Mouse (Mus musculus) forebrain, embryonic 11.5 days (tissue): ENCODE results near the gene 1700088E04Rik. TPM values are rescaled to one million over a fixed set of nuclear protein-coding genes. Genes with fewer than 3 reads are reported as not detected.

Source experiments
- ATAC-seq: fragments of 200-750 bp; cut with Nextera tagmentation; replicated peaks from 2 replicates; pipeline ENCODE4 v1.8.0; 2017; ENCODE audit warnings: moderate TSS enrichment; ENCODE audit not compliant: low FRiP score
- DNase-seq: peaks from one replicate; pipeline ENCODE4 v3.0.0-alpha.2; 2017; ENCODE audit warnings: low spot score
- H3K27ac ChIP-seq: fragments of 300-500 bp; sonication (generic); 2 replicates; pipeline ENCODE4 v1.5.1; 2014; ENCODE audit warnings: low read depth, low read length
- H3K27me3 ChIP-seq: fragments of 300-500 bp; sonication (generic); 2 replicates; pipeline ENCODE4 v1.6.1; 2014; ENCODE audit warnings: mild to moderate bottlenecking, low read length, mixed read lengths; ENCODE audit not compliant: control insufficient read depth, insufficient read depth
- H3K36me3 ChIP-seq: fragments of 300-500 bp; sonication (generic); 2 replicates; pipeline ENCODE4 v1.6.1; 2014; ENCODE audit warnings: mild to moderate bottlenecking, low read length, moderate library complexity, mixed read lengths; ENCODE audit not compliant: control insufficient read depth, insufficient read depth
- H3K4me1 ChIP-seq: fragments of 300-500 bp; sonication (generic); replicated peaks from 2 replicates; pipeline ENCODE4 v1.6.1; 2014; ENCODE audit warnings: low read length, mixed read lengths; ENCODE audit not compliant: control insufficient read depth, insufficient read depth
- H3K4me2 ChIP-seq: fragments of 300-500 bp; sonication (generic); 2 replicates; pipeline ENCODE4 v1.6.1; 2014; ENCODE audit warnings: low read depth, mild to moderate bottlenecking, low read length, moderate library complexity, mixed read lengths; ENCODE audit not compliant: severe bottlenecking
- H3K4me3 ChIP-seq: fragments of 300-500 bp; sonication (generic); 2 replicates; pipeline ENCODE4 v1.5.1; 2014; ENCODE audit warnings: low read depth, low read length
- H3K9ac ChIP-seq: fragments of 300-500 bp; sonication (generic); 2 replicates; pipeline ENCODE4 v1.6.1; 2014; ENCODE audit warnings: low read length
- H3K9me3 ChIP-seq: fragments of 300-500 bp; sonication (generic); 2 replicates; pipeline ENCODE4 v1.6.1; 2016; ENCODE audit warnings: low read length, mixed read lengths; ENCODE audit not compliant: control insufficient read depth
- WGBS: fragments of 180-500 bp; shearing (Covaris S2); extraction: QIAGEN DNeasy Blood & Tissue Kit; methylation state at CpG from one replicate; pipeline ENCODE4 v1.1.7; 2014; 5-methylcytosine and 5-hydroxymethylcytosine counted together
- polyA plus RNA-seq: library from polyadenylated mRNA; unstranded; fragments of >200 nt; fragmentation: Nextera tagmentation; extraction: Ambion mirVana; gene quantifications from 2 replicates; pipeline ENCODE4 v1.2.1, GENCODE M21; 2014

Gene 1700088E04Rik
- polyA plus RNA-seq, 1 experiment from 2014 or later: 9.3 TPM

- no peak overlapping the region for H3K27ac ChIP-seq
- ATAC-seq: no peak
- no peak for DNase-seq
- WGBS: 96% methylated on average over 4 of the region's 4 CpGs
- H3K9me3 ChIP-seq: no peaks in the 10 kb centered on the region
- H3K27me3 ChIP-seq: peaks cover 3% of the 10 kb centered on the region
- no peak overlapping the region for H3K4me3 ChIP-seq
- no peak overlapping the region for H3K4me2 ChIP-seq
- H3K9ac ChIP-seq: no peak overlapping the region
- H3K36me3 ChIP-seq: no peaks in the 10 kb centered on the region
- peaks cover 9% of the 10 kb centered on the region; the same call in 1 of the 2 replicates for H3K4me1 ChIP-seq
Observed at GRCm38 (mm10) chr15:79111774-79112173, 29.3 kb downstream of the 1700088E04Rik start.

GRCm38 (mm10) chr15:79110528-79110927 lies 30.5 kb downstream of the 1700088E04Rik start:
- H3K36me3 ChIP-seq: no peaks in the 10 kb centered on the region
- ATAC-seq: no peak
- H3K9me3 ChIP-seq: no peaks in the 10 kb centered on the region
- 0 out of 2 replicates have a peak overlapping the region, but pooled peaks have one; percentile 96 for H3K4me2 ChIP-seq
- H3K27me3 ChIP-seq: peaks cover 3% of the 10 kb centered on the region
- no peak overlapping the region for H3K9ac ChIP-seq
- WGBS: 73% methylated on average over 2 of the region's 2 CpGs
- H3K4me3 ChIP-seq: no peak overlapping the region
- H3K27ac ChIP-seq: no peak overlapping the region
- DNase-seq: no peak
- H3K4me1 ChIP-seq: peaks cover 9% of the 10 kb centered on the region; the same call in 1 of the 2 replicates

GRCm38 (mm10) chr15:79110031-79110430 lies 31.0 kb downstream of the 1700088E04Rik start:
- ATAC-seq (no peak), DNase-seq (no peak)
- Histone ChIP-seq H3K4me1 (peaks cover 9% of the 10 kb centered on the region; the same call in 1 of the 2 replicates), H3K4me2 (peak overlapping the region; percentile 96), H3K9me3 (no peaks in the 10 kb centered on the region), H3K36me3 (no peaks in the 10 kb centered on the region), H3K27ac (no peak overlapping the region), H3K27me3 (peaks cover 3% of the 10 kb centered on the region), H3K4me3 (peak overlapping the region; percentile 83), H3K9ac (peak overlapping the region; percentile 90; the same call in 1 of the 2 replicates)
- 20% methylated on average over 9 of the region's 9 CpGs for WGBS

- Histone ChIP-seq H3K9me3 (no peaks in the 10 kb centered on the region), H3K36me3 (no peaks in the 10 kb centered on the region), H3K4me2 (peak overlapping the region; percentile 96), H3K4me1 (peaks cover 9% of the 10 kb centered on the region; the same call in 1 of the 2 replicates), H3K27me3 (peaks cover 3% of the 10 kb centered on the region), H3K27ac (no peak overlapping the region), H3K4me3 (peak overlapping the region; percentile 83), H3K9ac (peak overlapping the region; percentile 90)
- WGBS: under 1% methylated on average over 44 of the region's 46 CpGs
- DNase-seq: no peak
- ATAC-seq: peak; percentile 67; the same call in 1 of the 2 replicates
Observed at GRCm38 (mm10) chr15:79109321-79109934, 31.6 kb downstream of the 1700088E04Rik start.

GRCm38 (mm10) chr15:79108421-79109320 lies 32.4 kb downstream of the 1700088E04Rik start, which contains the start of gene Micall1:
Gene Micall1 (plus strand): TSS chr15:79108898.
- under 1% methylated on average over 75 of the region's 85 CpGs for WGBS
- Histone ChIP-seq H3K4me3 (peak within 1 kb of the TSS; percentile 83), H3K4me2 (peak within 1 kb of the TSS; percentile 96), H3K9ac (peak within 1 kb of the TSS; percentile 90), H3K27me3 (peaks cover 3% of the 10 kb centered on the region), H3K36me3 (no peaks in the 10 kb centered on the region), H3K27ac (no peak within 1 kb of the TSS), H3K4me1 (peaks cover 9% of the 10 kb centered on the region; the same call in 1 of the 2 replicates), H3K9me3 (no peaks in the 10 kb centered on the region)
- ATAC-seq: peak; percentile 82
- peak; percentile 84 for DNase-seq

- Histone ChIP-seq H3K9ac (peak overlapping the region; percentile 8; the same call in 1 of the 2 replicates), H3K4me1 (peaks cover 9% of the 10 kb centered on the region; the same call in 1 of the 2 replicates), H3K27ac (no peak overlapping the region), H3K27me3 (peaks cover 3% of the 10 kb centered on the region), H3K4me2 (peak overlapping the region; percentile 96; the same call in 1 of the 2 replicates), H3K36me3 (no peaks in the 10 kb centered on the region), H3K9me3 (no peaks in the 10 kb centered on the region), H3K4me3 (no peak overlapping the region)
- 27% methylated on average over 7 of the region's 7 CpGs for WGBS
- no peak for DNase-seq
- no peak for ATAC-seq
Observed at GRCm38 (mm10) chr15:79107966-79108365, 33.1 kb downstream of the 1700088E04Rik start.

GRCm38 (mm10) chr15:79105804-79106203 lies 35.2 kb downstream of the 1700088E04Rik start:
- Histone ChIP-seq H3K9ac (no peak overlapping the region), H3K4me1 (peaks cover 9% of the 10 kb centered on the region; the same call in 1 of the 2 replicates), H3K4me2 (no peak overlapping the region), H3K9me3 (no peaks in the 10 kb centered on the region), H3K27ac (no peak overlapping the region), H3K27me3 (peaks cover 3% of the 10 kb centered on the region), H3K4me3 (no peak overlapping the region), H3K36me3 (no peaks in the 10 kb centered on the region)
- no peak for DNase-seq
- WGBS: 63% methylated on average over 2 of the region's 2 CpGs
- no peak for ATAC-seq

GRCm38 (mm10) chr15:79103264-79103663 lies 37.8 kb downstream of the 1700088E04Rik start:
- Histone ChIP-seq H3K9ac (no peak overlapping the region), H3K27me3 (no peaks in the 10 kb centered on the region), H3K27ac (no peak overlapping the region), H3K36me3 (no peaks in the 10 kb centered on the region), H3K4me1 (peaks cover 3% of the 10 kb centered on the region; the same call in 1 of the 2 replicates), H3K4me2 (no peak overlapping the region), H3K4me3 (no peak overlapping the region), H3K9me3 (no peaks in the 10 kb centered on the region)
- WGBS: 77% methylated on average over 10 of the region's 10 CpGs
- no peak for ATAC-seq
- no peak for DNase-seq
